Mouse (Mus musculus) gastrocnemius, postnatal 4 days (tissue): ENCODE data around the gene Pramel5. TPM values are rescaled to one million over a fixed set of nuclear protein-coding genes. Genes with fewer than 3 reads are reported as not detected.
"Not testable (repeated sequence)": the region's sequence is repeated elsewhere in the genome, so short reads cannot be mapped to it uniquely, and the experiment has no call there.

ENCODE experiments used
- DNase-seq, 2 experiments: peaks; one replicate each; pipeline ENCODE4 v3.0.0; 2021 to 2022; ENCODE audit warnings: low spot score in 2 of 2, mixed read lengths in 2 of 2
- long read RNA-seq, 2 experiments: library from polyadenylated mRNA; stranded (forward); transcript quantifications; one replicate each; pipeline ENCODE4 v2.0.0; 2021
- total RNA-seq, 2 experiments: library from RNA; stranded (reverse); gene quantifications; 2 replicates each; pipeline ENCODE4 v1.2.3; 2021

Pramel5 gene
- total RNA-seq = not detected
- long read RNA-seq, experiment 1 = 0 reads
- long read RNA-seq, experiment 2 = 0 reads

- DNase-seq = not testable (repeated sequence)
Observed at GRCm38 (mm10) chr4:144280388-144280787, at the start of gene Pramel5. Gene Pramel5 (minus strand): TSS chr4:144280488.

GRCm38 (mm10) chr4:144329949-144330348 lies 49.7 kb upstream of the Pramel5 start, which contains the start of gene Gm13128:
Gene Gm13128 (plus strand): TSS chr4:144330249.
- not testable (repeated sequence) for DNase-seq

- not testable (repeated sequence) for DNase-seq
Observed at GRCm38 (mm10) chr4:144312666-144313460, 32.6 kb upstream of the Pramel5 start.

- DNase-seq = not testable (repeated sequence)
Observed at GRCm38 (mm10) chr4:144299414-144299813, 19.1 kb upstream of the Pramel5 start.

GRCm38 (mm10) chr4:144254768-144255167 lies 25.5 kb downstream of the Pramel5 start:
- DNase-seq = not testable (repeated sequence)

Other genes with a start within 250 kb of the Pramel5 start
- not detected for gene Pramel4, start 221.4 kb downstream of the Pramel5 start, total RNA-seq
- not detected for gene Gm13102, start 174.0 kb downstream of the Pramel5 start, total RNA-seq
- not detected for gene Oog3, start 117.8 kb downstream of the Pramel5 start, total RNA-seq
- gene Oog2, start 89.8 kb downstream of the Pramel5 start, total RNA-seq = not detected
- gene C87977, start 67.2 kb downstream of the Pramel5 start, total RNA-seq = not detected
- not detected for gene Gm13128, start 49.8 kb upstream of the Pramel5 start, total RNA-seq
- gene Gm13119, start 77.5 kb upstream of the Pramel5 start, total RNA-seq = not detected
- not detected for gene Pramef20, start 97.4 kb upstream of the Pramel5 start, total RNA-seq
- not detected for gene Pramef12, start 128.0 kb upstream of the Pramel5 start, total RNA-seq
- gene 1700012P22Rik, start 158.3 kb upstream of the Pramel5 start, total RNA-seq = not detected
- gene Gm9944, start 172.8 kb upstream of the Pramel5 start, total RNA-seq = not detected
- gene Aadacl3, start 183.3 kb upstream of the Pramel5 start, total RNA-seq = not detected
- gene 9430007A20Rik, start 239.3 kb upstream of the Pramel5 start, total RNA-seq = not detected